Mouse (Mus musculus): ENCODE measurements around the gene Anxa2.

DNA sequence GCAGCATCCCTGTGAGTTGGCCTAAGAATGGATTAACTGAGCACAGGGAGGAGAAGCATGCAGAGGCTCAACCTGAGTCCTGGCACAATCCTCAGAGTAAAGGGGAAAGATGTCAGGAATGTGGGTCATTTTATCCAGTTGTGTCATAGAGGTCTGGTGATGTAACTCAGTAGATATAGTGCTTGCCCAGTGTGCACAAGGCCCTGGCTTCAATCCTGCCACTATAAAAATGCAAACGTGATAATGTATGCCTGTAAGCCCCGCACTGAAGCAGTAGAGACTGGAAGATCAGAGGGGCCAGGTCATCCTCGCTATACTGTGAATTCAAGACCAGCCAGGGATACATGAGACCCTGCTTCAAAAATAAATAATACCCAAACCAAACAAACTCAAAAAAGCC is 4.6 kb upstream of the Anxa2 start:
- TF ChIP-seq POLR2A (IDR thresholded peaks at IDR 0.05; ENCODE audit: low read depth, low read length) (no peak), CTCF (IDR thresholded peaks at IDR 0.05; ENCODE audit: extremely low read depth, insufficient read depth, insufficient read length, insufficient replicate concordance) (no peak)

Measured in spleen, adult 2 months (tissue).